Mouse (Mus musculus) ES-E14 (cell line): ENCODE measurements around the gene Ubtd1. TPM values are rescaled to one million over a fixed set of nuclear protein-coding genes. Genes with fewer than 3 reads are reported as not detected.

ENCODE experiments used
- DNase-seq: peaks from one replicate; pipeline ENCODE4 v3.0.0-alpha.2; 2013; ENCODE audit warnings: low read depth, low spot score
- H3K27ac ChIP-seq: 2 replicates; pipeline ENCODE4 v1.5.1; 2012; ENCODE audit warnings: low read depth, mild to moderate bottlenecking, low read length, moderate library complexity, mixed read lengths; ENCODE audit not compliant: poor library complexity, insufficient read depth, severe bottlenecking
- H3K36me3 ChIP-seq: 2 replicates; pipeline ENCODE4 v1.6.1; 2012; ENCODE audit warnings: mild to moderate bottlenecking, low read length, moderate library complexity, mixed read lengths; ENCODE audit not compliant: control insufficient read depth, poor library complexity, insufficient read depth, severe bottlenecking
- H3K4me1 ChIP-seq, 2 experiments: fragments of 150-350 bp in 1 of 2; sonication (generic) in 1 of 2; 2 replicates each; pipeline ENCODE4 v1.6.1; 2012; ENCODE audit warnings: low read length in 2 of 2, mild to moderate bottlenecking in 1 of 2, mixed read lengths in 1 of 2; ENCODE audit not compliant: control insufficient read depth in 2 of 2, insufficient read depth in 2 of 2, poor library complexity in 1 of 2
- H3K4me3 ChIP-seq, 2 experiments: fragments of 150-350 bp in 1 of 2; sonication (generic) in 1 of 2; 2 replicates each; pipeline ENCODE4 v1.5.1; 2012; ENCODE audit warnings: low read length in 2 of 2, low read depth in 1 of 2, mild to moderate bottlenecking in 1 of 2, mixed read lengths in 1 of 2; ENCODE audit not compliant: insufficient read depth in 1 of 2, poor library complexity in 1 of 2, severe bottlenecking in 1 of 2
- H3K9ac ChIP-seq: 2 replicates; pipeline ENCODE4 v1.6.1; 2012; ENCODE audit warnings: low read depth, mild to moderate bottlenecking, low read length, mixed read lengths; ENCODE audit not compliant: poor library complexity, insufficient read depth, severe bottlenecking
- H3K9me3 ChIP-seq: fragments of 150-350 bp; sonication (generic); 2 replicates; pipeline ENCODE4 v1.6.1; 2012; ENCODE audit warnings: low read depth, mild to moderate bottlenecking, low read length; ENCODE audit not compliant: control insufficient read depth, insufficient read depth
- CHD2 ChIP-seq: IDR thresholded peaks from 2 replicates; pipeline ENCODE4 v1.6.1; 2014; ENCODE audit warnings: mild to moderate bottlenecking, low read depth, low read length, inconsistent platforms
- HCFC1 ChIP-seq: IDR thresholded peaks from 2 replicates; pipeline ENCODE4 v1.6.1; 2012; ENCODE audit warnings: low read length, inconsistent platforms, borderline replicate concordance; ENCODE audit not compliant: insufficient read depth
- MAFK ChIP-seq: IDR thresholded peaks from 2 replicates; pipeline ENCODE4 v1.6.1; 2014; ENCODE audit warnings: mild to moderate bottlenecking, low read depth, low read length, inconsistent platforms; ENCODE audit not compliant: insufficient read depth
- ZC3H11A ChIP-seq: IDR thresholded peaks from 2 replicates; pipeline ENCODE4 v1.6.1; 2012; ENCODE audit warnings: low read depth, mild to moderate bottlenecking, inconsistent platforms, low read length, borderline replicate concordance
- ZNF384 ChIP-seq: IDR thresholded peaks from 2 replicates; pipeline ENCODE4 v1.6.1; 2012; ENCODE audit warnings: low read depth, low read length, inconsistent platforms
- in situ Hi-C, 2 experiments: fragments of 600-800 bp; cut with MboI; formaldehyde crosslinking; loops; one replicate each; pipeline ENCODE4 v1.15.1; 2025; ENCODE audit warnings: low sequenced_read_pairs in 2 of 2, inconsistent platforms in 1 of 2; ENCODE audit not compliant: unreplicated experiment in 2 of 2
- total RNA-seq: library from RNA; depleted of rRNA; stranded (reverse); fragments of 300-350 nt; gene quantifications from 2 replicates; pipeline ENCODE4 v1.2.3, GENCODE M21; 2012

The Ubtd1 gene
- total RNA-seq, 1 experiment = 18.2 TPM

DNA sequence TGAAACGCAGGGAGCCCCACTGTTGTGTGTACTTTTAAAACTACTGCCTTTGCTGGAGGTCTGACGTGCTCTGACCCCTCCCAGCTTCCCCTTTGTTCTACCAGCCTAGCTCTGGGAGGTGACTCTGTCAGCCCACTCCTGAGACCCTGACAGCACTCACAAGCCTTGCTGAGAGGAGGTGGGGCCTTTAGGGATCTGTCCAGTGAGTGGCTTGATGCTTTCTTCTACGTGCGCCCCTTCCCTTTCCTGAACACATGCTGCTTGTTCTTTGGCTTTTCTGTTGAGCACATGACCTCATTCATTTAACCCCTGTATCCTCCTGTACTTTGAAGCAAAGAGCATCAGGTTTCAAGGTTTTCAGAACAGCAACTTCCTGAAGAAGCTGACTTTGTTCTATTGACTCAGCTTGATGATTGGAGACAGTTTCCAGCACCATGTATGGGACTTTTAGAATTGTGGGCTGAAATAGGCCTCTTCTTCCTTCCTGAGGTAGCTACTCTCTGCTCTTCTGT is 37.5 kb downstream of the Ubtd1 start:
- H3K4me3 ChIP-seq = no peak overlapping the region
- in situ Hi-C loops = no loop called here
- no peak overlapping the region for H3K27ac ChIP-seq
- no peaks in the 10 kb centered on the region for H3K36me3 ChIP-seq
- no peak overlapping the region for H3K9ac ChIP-seq
- DNase-seq = no peak
- peaks cover 2 to 23% of the 10 kb centered on the region in 2 experiments; a peak in 3 of 4 replicates for H3K4me1 ChIP-seq
- H3K9me3 ChIP-seq = no peaks in the 10 kb centered on the region
- TF ChIP-seq MAFK (no peak), ZNF384 (no peak), ZC3H11A (no peak), HCFC1 (no peak)

DNA sequence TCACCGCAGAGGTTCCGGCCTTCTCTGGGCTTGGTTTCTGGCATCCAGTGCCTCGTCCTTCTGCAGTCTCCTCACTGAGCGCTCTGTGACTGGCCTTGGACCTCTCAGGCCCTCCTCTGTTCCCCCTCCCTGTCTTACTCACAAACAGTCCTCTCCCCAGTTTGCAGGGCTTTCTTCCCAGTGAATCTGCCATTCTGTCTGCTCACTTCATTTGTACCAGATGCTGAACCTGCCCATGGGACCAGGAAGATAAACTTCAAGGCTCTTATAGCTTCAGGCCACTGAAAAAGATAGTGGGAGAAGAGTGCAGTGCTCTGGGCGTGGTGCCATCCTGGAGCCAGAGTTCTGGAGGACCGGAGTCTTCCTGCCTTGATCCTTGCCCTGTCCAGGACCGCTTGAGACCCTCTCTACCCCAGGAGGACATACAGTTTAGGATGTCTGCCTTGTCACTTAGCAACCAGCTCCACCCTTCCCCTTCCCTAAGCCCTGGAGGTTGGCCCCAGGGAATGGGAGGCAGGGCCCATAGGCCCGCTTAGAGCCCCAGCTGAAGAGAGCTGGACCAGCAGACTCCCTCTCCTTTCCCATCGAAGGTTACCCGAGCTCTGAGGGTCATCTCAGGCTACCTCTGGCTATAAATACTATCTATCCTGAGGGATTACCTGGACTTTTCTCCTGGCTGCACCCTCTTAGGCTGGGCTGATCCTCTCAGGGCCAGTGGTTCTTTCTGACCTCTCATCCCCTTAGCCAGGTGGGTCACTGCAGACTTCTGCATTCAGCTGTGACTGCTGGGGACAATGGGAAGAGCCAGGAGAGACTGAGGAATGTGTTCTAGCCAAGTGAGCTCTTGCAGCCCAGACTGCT is 40.3 kb downstream of the Ubtd1 start:
- Histone ChIP-seq H3K36me3 (no peaks in the 10 kb centered on the region), H3K4me1 (peaks cover 2 to 19% of the 10 kb centered on the region in 2 experiments; a peak in 3 of 4 replicates), H3K27ac (peak overlapping the region; percentile 50), H3K9ac (peak overlapping the region; percentile 8; the same call in 1 of the 2 replicates), H3K9me3 (no peaks in the 10 kb centered on the region), H3K4me3 (0 out of 4 replicates have a peak overlapping the region, but pooled peaks of 1 of the 2 experiments have one; percentile 22)
- in situ Hi-C loops = no loop called here
- TF ChIP-seq ZC3H11A = no peak
- TF ChIP-seq ZNF384 = no peak
- no peak for TF ChIP-seq HCFC1
- TF ChIP-seq CHD2 = no peak
- TF ChIP-seq MAFK = no peak
- DNase-seq = no peak

DNA sequence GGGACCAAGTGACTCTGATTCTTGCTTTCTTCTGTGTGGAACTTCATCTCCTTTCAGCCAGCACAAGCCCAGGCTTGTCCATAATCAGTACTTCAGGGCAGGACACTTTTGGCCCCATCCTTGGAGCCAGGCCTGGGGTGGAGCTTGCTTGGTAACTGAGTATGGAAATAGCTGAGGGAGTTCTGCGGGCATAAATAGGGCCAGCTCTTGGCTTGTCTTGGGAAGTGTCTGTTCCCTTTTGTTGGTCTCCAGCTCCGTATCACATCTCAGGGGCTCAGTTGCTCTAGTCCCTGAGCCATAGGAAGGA is 40.9 kb downstream of the Ubtd1 start:
- H3K36me3 ChIP-seq = no peaks in the 10 kb centered on the region
- in situ Hi-C loops = no loop called here
- TF ChIP-seq ZC3H11A (no peak), CHD2 (no peak), ZNF384 (no peak), MAFK (no peak), HCFC1 (no peak)
- DNase-seq = no peak
- H3K4me1 ChIP-seq = peaks cover 2 to 19% of the 10 kb centered on the region in 2 experiments; a peak in 3 of 4 replicates
- H3K27ac ChIP-seq = peak overlapping the region; percentile 50; the same call in 1 of the 2 replicates
- peak overlapping the region; percentile 8; the same call in 1 of the 2 replicates for H3K9ac ChIP-seq
- H3K9me3 ChIP-seq = no peaks in the 10 kb centered on the region
- 0 out of 4 replicates have a peak overlapping the region, but pooled peaks of 1 of the 2 experiments have one; percentile 22 for H3K4me3 ChIP-seq

DNA sequence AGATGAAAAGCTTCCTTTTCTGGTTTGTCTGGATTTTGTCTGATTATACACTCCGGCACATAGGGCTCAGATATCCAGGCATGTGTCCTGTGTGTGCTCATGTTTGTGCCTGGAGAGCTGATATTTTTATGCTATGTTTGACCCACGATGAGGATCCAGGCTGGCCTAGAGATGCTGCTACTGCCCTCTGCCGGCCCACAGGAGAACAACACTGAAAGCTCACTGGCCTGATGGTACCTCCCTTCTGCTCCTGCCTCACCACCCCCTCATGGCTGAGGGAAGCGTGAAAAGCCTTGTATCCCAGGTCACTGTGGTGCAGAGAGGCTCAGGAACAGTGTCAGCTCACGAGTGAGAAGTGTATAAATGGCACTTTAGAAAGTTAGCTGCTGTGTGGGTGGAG is 44.6 kb downstream of the Ubtd1 start:
- Histone ChIP-seq H3K4me1 (peaks cover 2 to 14% of the 10 kb centered on the region in 2 experiments; a peak in 3 of 4 replicates), H3K9me3 (no peaks in the 10 kb centered on the region), H3K9ac (no peak overlapping the region), H3K27ac (no peak overlapping the region), H3K36me3 (no peaks in the 10 kb centered on the region), H3K4me3 (no peak overlapping the region)
- DNase-seq = peak; percentile 51
- TF ChIP-seq ZC3H11A (peak; percentile 24; the same call in 1 of the 2 replicates), ZNF384 (no peak), HCFC1 (no peak), MAFK (no peak)
- in situ Hi-C loops = no loop called here
